Mouse (Mus musculus): ENCODE results near the gene Krt86.
"Not testable (repeated sequence)": the region's sequence is repeated elsewhere in the genome, so short reads cannot be mapped to it uniquely, and the experiment has no call there.

The Krt86 gene

GRCm38 (mm10) chr15:101492718-101493117 lies 19.4 kb downstream of the Krt86 start:
- DNase-seq (ENCODE audit: low read depth, low spot score) = peak; percentile 11

GRCm38 (mm10) chr15:101493713-101494112 lies 20.4 kb downstream of the Krt86 start:
- DNase-seq (ENCODE audit: low read depth, low spot score) = no peak

GRCm38 (mm10) chr15:101494203-101494602 lies 20.9 kb downstream of the Krt86 start:
- DNase-seq (ENCODE audit: low read depth, low spot score) = no peak

- no peak for DNase-seq (ENCODE audit: low read depth, low spot score)
Measured at GRCm38 (mm10) chr15:101495266-101495665, 22.0 kb downstream of the Krt86 start.

- DNase-seq (ENCODE audit: low read depth, low spot score) = peak; percentile 40
Measured at GRCm38 (mm10) chr15:101497181-101497580, 23.9 kb downstream of the Krt86 start.

GRCm38 (mm10) chr15:101506896-101507758 lies 33.8 kb downstream of the Krt86 start:
- DNase-seq (ENCODE audit: low read depth, low spot score) = no peak

- no peak for DNase-seq (ENCODE audit: low read depth, low spot score)
Measured at GRCm38 (mm10) chr15:101508247-101508646, 35.0 kb downstream of the Krt86 start.

GRCm38 (mm10) chr15:101517161-101517560 lies 43.9 kb downstream of the Krt86 start, which contains the start of gene Gm49425:
Gene Gm49425, minus strand, starts transcription at chr15:101517261.
- DNase-seq (ENCODE audit: low read depth, low spot score) = not testable (repeated sequence)

GRCm38 (mm10) chr15:101519792-101520191 lies 46.5 kb downstream of the Krt86 start:
- DNase-seq (ENCODE audit: low read depth, low spot score) = peak; percentile 55

GRCm38 (mm10) chr15:101522556-101523232 lies 49.4 kb downstream of the Krt86 start:
- no peak for DNase-seq (ENCODE audit: low read depth, low spot score)
